In genomic region chr17:24723881-24724180, GRCm38 (mm10) we compare ENCODE assay signal across 8 mouse cellular contexts. TPM values are rescaled to one million over a fixed set of nuclear protein-coding genes. Genes with fewer than 3 reads are reported as not detected.
DNase-seq lines count a peak whose midpoint lies in the region; ATAC-seq and TF ChIP-seq lines count a peak whose summit lies in the region.

No protein-coding gene starts in this region.

- 0% methylated on average over 15 of the region's 15 CpGs for WGBS in heart, embryonic 15.5 days
- 0% methylated on average over 12 of the region's 15 CpGs for WGBS in embryonic facial prominence, embryonic 14.5 days
- under 1% methylated on average over 15 of the region's 15 CpGs for WGBS in limb, embryonic 10.5 days

- peak overlapping the region; percentile 21 for H3ac ChIP-seq in myocyte (ENCODE audit: control insufficient read depth, insufficient read length)

- H3K4me3 ChIP-seq in heart, embryonic 15.5 days = peak overlapping the region; percentile 89
- H3K4me3 ChIP-seq in embryonic facial prominence, embryonic 14.5 days (ENCODE audit: low read depth, low read length) = peak overlapping the region; percentile 70
- peak overlapping the region; percentile 77 for H3K4me3 ChIP-seq in limb, embryonic 10.5 days
- H3K4me3 ChIP-seq in myocyte = peak overlapping the region; percentile 77

- peaks cover 35% of the 10 kb centered on the region for H3K79me2 ChIP-seq in myocyte (ENCODE audit: control insufficient read depth, insufficient read depth)

- H3K9me3 ChIP-seq in heart, embryonic 15.5 days (replicated peaks) = no peaks in the 10 kb centered on the region
- no peaks in the 10 kb centered on the region for H3K9me3 ChIP-seq in embryonic facial prominence, embryonic 14.5 days (ENCODE audit: control insufficient read depth, low read length)
- no peaks in the 10 kb centered on the region for H3K9me3 ChIP-seq in limb, embryonic 10.5 days (replicated peaks)

- peaks cover 31% of the 10 kb centered on the region for H3K4me1 ChIP-seq in heart, embryonic 15.5 days (replicated peaks)
- H3K4me1 ChIP-seq in embryonic facial prominence, embryonic 14.5 days (ENCODE audit: control insufficient read depth, insufficient read depth, low read length) = peaks cover 15% of the 10 kb centered on the region
- peaks cover 34% of the 10 kb centered on the region for H3K4me1 ChIP-seq in limb, embryonic 10.5 days

- peak overlapping the region; percentile 96 for H3K27ac ChIP-seq in heart, embryonic 15.5 days
- H3K27ac ChIP-seq in embryonic facial prominence, embryonic 14.5 days (replicated peaks; ENCODE audit: low read depth, low read length) = peak overlapping the region; percentile 74
- H3K27ac ChIP-seq in limb, embryonic 10.5 days = peak overlapping the region; percentile 81

- 0 out of 2 replicates have a peak, but pooled peaks have one; percentile 4 for ATAC-seq in heart, embryonic 15.5 days (replicated peaks; ENCODE audit: insufficient number of reproducible peaks, insufficient read depth, low FRiP score, low read depth)
- ATAC-seq in CD4-positive, CD25-positive, alpha-beta regulatory T cell, adult 4 months = peak; percentile 11
- peak; percentile 2; the same call in 1 of the 2 replicates for ATAC-seq in embryonic facial prominence, embryonic 14.5 days (ENCODE audit: low read depth)
- ATAC-seq in cerebellum, adult (ENCODE audit: insufficient number of reproducible peaks, low FRiP score, low TSS enrichment) = no peak; the same call in 1 of the 2 replicates

- peak overlapping the region; percentile 95 for H3K9ac ChIP-seq in heart, embryonic 15.5 days
- H3K9ac ChIP-seq in embryonic facial prominence, embryonic 14.5 days (ENCODE audit: low read depth, low read length) = peak overlapping the region; percentile 89

- H3K27me3 ChIP-seq in heart, embryonic 15.5 days = no peaks in the 10 kb centered on the region; the same call in 1 of the 2 replicates
- H3K27me3 ChIP-seq in embryonic facial prominence, embryonic 14.5 days (replicated peaks; ENCODE audit: control insufficient read depth, insufficient read depth, low read length) = no peaks in the 10 kb centered on the region
- H3K27me3 ChIP-seq in limb, embryonic 10.5 days (ENCODE audit: low read depth, poor library complexity, severe bottlenecking) = no peaks in the 10 kb centered on the region
- no peaks in the 10 kb centered on the region for H3K27me3 ChIP-seq in myocyte (ENCODE audit: control insufficient read depth, insufficient read depth, insufficient read length)

- H3K4me2 ChIP-seq in heart, embryonic 15.5 days = peak overlapping the region; percentile 70
- peak overlapping the region; percentile 75 for H3K4me2 ChIP-seq in embryonic facial prominence, embryonic 14.5 days (ENCODE audit: low read depth, low read length)
- peak overlapping the region; percentile 95 for H3K4me2 ChIP-seq in myocyte (ENCODE audit: low read depth)

- no peak for TF ChIP-seq POLR2A in myocyte (IDR thresholded peaks at IDR 0.05; ENCODE audit: insufficient read length, low read depth)

- DNase-seq in heart, adult 18-20 months = no peak
- DNase-seq in embryonic facial prominence, embryonic 14.5 days (ENCODE audit: low spot score) = peak; percentile 16
- DNase-seq in limb, embryonic 10.5 days (ENCODE audit: low spot score) = no peak
- no peak for DNase-seq in thymus, postnatal 4 days

- peaks cover 16% of the 10 kb centered on the region for H3K36me3 ChIP-seq in heart, embryonic 15.5 days
- peaks cover 20% of the 10 kb centered on the region for H3K36me3 ChIP-seq in embryonic facial prominence, embryonic 14.5 days (ENCODE audit: control insufficient read depth, insufficient read depth, low read length)
- peaks cover 21% of the 10 kb centered on the region for H3K36me3 ChIP-seq in limb, embryonic 10.5 days
- H3K36me3 ChIP-seq in myocyte (ENCODE audit: control insufficient read depth, insufficient read depth) = peaks cover 11% of the 10 kb centered on the region

TF ChIP-seq in myocyte, 11 proteins besides CTCF, POLR2A, EP300 and RAD21:
- TF ChIP-seq CEBPB (IDR thresholded peaks at IDR 0.05; ENCODE audit: insufficient read depth, poor library complexity, severe bottlenecking) = no peak
- no peak for TF ChIP-seq SRF (IDR thresholded peaks at IDR 0.05; ENCODE audit: control insufficient read depth, insufficient read length, low read depth)
- no peak for TF ChIP-seq USF1 (IDR thresholded peaks at IDR 0.05; ENCODE audit: low read depth)
- TF ChIP-seq POLR2AphosphoS2 (IDR thresholded peaks at IDR 0.05; ENCODE audit: insufficient read length, low read depth) = no peak
- no peak for TF ChIP-seq E2F4 (IDR thresholded peaks at IDR 0.05; ENCODE audit: insufficient read depth)
- TF ChIP-seq REST (IDR thresholded peaks at IDR 0.05; ENCODE audit: insufficient read depth, insufficient read length) = no peak
- TF ChIP-seq MAX (IDR thresholded peaks at IDR 0.05; ENCODE audit: low read depth) = no peak
- no peak for TF ChIP-seq TCF12 (IDR thresholded peaks at IDR 0.05; ENCODE audit: insufficient read depth, poor library complexity, severe bottlenecking)
- no peak for TF ChIP-seq TCF3 (IDR thresholded peaks at IDR 0.05; ENCODE audit: insufficient read length, low read depth)

RNA-seq across cellular contexts. Expression of gene Ndufb10, which starts 0.4 kb away (rescaled TPM):
- 410 and 528 TPM in 2 replicates for polyA plus RNA-seq in heart, embryonic 15.5 days (2015; fragmentation: Nextera tagmentation; extraction: Ambion mirVana)
- total RNA-seq in heart, adult 18-20 months (2021) = 1,000 to 10,000 TPM in 1 of 2 experiments, 100 to 1,000 TPM in 1; 976 to 1,178 TPM
- 100 to 1,000 TPM; 227 to 245 TPM for polyA plus RNA-seq in CD4-positive, CD25-positive, alpha-beta regulatory T cell, adult 4 months (2017; shearing (Covaris generic))
- polyA plus RNA-seq in embryonic facial prominence, embryonic 14.5 days (2014; fragmentation: Nextera tagmentation; extraction: Ambion mirVana) = 233 and 267 TPM in 2 replicates
- polyA plus RNA-seq in limb, embryonic 10.5 days (2016; fragmentation: Nextera tagmentation; extraction: Ambion mirVana) = 202 and 204 TPM in 2 replicates
- polyA plus RNA-seq in myocyte (2012; fragmentation: generic; extraction: Trizol) = 547 TPM

RNA-seq across cellular contexts. Expression of gene Rpl3l, which starts 3.8 kb away (rescaled TPM):
- 1.4 and 1.6 TPM in 2 replicates for polyA plus RNA-seq in heart, embryonic 15.5 days (2015; fragmentation: Nextera tagmentation; extraction: Ambion mirVana)
- total RNA-seq in heart, adult 18-20 months (2021) = 100 to 1,000 TPM; 390 to 433 TPM
- polyA plus RNA-seq in CD4-positive, CD25-positive, alpha-beta regulatory T cell, adult 4 months (2017; shearing (Covaris generic)) = not detected
- 0.39 TPM in 1 of 2 replicates, not detected in the other for polyA plus RNA-seq in embryonic facial prominence, embryonic 14.5 days (2014; fragmentation: Nextera tagmentation; extraction: Ambion mirVana)
- 0.15 TPM in 1 of 2 replicates, not detected in the other for polyA plus RNA-seq in limb, embryonic 10.5 days (2016; fragmentation: Nextera tagmentation; extraction: Ambion mirVana)
- polyA plus RNA-seq in myocyte (2012; fragmentation: generic; extraction: Trizol) = 1.7 TPM

RNA-seq across cellular contexts. Expression of gene Rps2, which starts 5.9 kb away (rescaled TPM):
- 770 and 917 TPM in 2 replicates for polyA plus RNA-seq in heart, embryonic 15.5 days (2015; fragmentation: Nextera tagmentation; extraction: Ambion mirVana)
- 100 to 1,000 TPM; 701 to 738 TPM for total RNA-seq in heart, adult 18-20 months (2021)
- 100 to 1,000 TPM; 608 to 780 TPM for polyA plus RNA-seq in CD4-positive, CD25-positive, alpha-beta regulatory T cell, adult 4 months (2017; shearing (Covaris generic))
- 1,571 and 1,579 TPM in 2 replicates for polyA plus RNA-seq in embryonic facial prominence, embryonic 14.5 days (2014; fragmentation: Nextera tagmentation; extraction: Ambion mirVana)
- polyA plus RNA-seq in limb, embryonic 10.5 days (2016; fragmentation: Nextera tagmentation; extraction: Ambion mirVana) = 1,693 and 2,093 TPM in 2 replicates
- polyA plus RNA-seq in myocyte (2012; fragmentation: generic; extraction: Trizol) = 178 TPM

RNA-seq across cellular contexts. Expression of gene Rnf151, which starts 6.0 kb away (rescaled TPM):
- 0.13 TPM in 1 of 2 replicates, not detected in the other for polyA plus RNA-seq in heart, embryonic 15.5 days (2015; fragmentation: Nextera tagmentation; extraction: Ambion mirVana)
- not detected for total RNA-seq in heart, adult 18-20 months (2021)
- polyA plus RNA-seq in CD4-positive, CD25-positive, alpha-beta regulatory T cell, adult 4 months (2017; shearing (Covaris generic)) = not detected
- 0.17 TPM in 1 of 2 replicates, not detected in the other for polyA plus RNA-seq in embryonic facial prominence, embryonic 14.5 days (2014; fragmentation: Nextera tagmentation; extraction: Ambion mirVana)
- 0.21 and 0.38 TPM in 2 replicates for polyA plus RNA-seq in limb, embryonic 10.5 days (2016; fragmentation: Nextera tagmentation; extraction: Ambion mirVana)
- polyA plus RNA-seq in myocyte (2012; fragmentation: generic; extraction: Trizol) = 0.36 TPM

RNA-seq across cellular contexts. Expression of gene Msrb1, which starts 12.6 kb away (rescaled TPM):
- polyA plus RNA-seq in heart, embryonic 15.5 days (2015; fragmentation: Nextera tagmentation; extraction: Ambion mirVana) = 21.4 and 25.6 TPM in 2 replicates
- total RNA-seq in heart, adult 18-20 months (2021) = 100 to 1,000 TPM; 181 to 183 TPM
- 10 to 100 TPM; 29.3 to 30.1 TPM for polyA plus RNA-seq in CD4-positive, CD25-positive, alpha-beta regulatory T cell, adult 4 months (2017; shearing (Covaris generic))
- 28.7 and 30.3 TPM in 2 replicates for polyA plus RNA-seq in embryonic facial prominence, embryonic 14.5 days (2014; fragmentation: Nextera tagmentation; extraction: Ambion mirVana)
- polyA plus RNA-seq in limb, embryonic 10.5 days (2016; fragmentation: Nextera tagmentation; extraction: Ambion mirVana) = 19.9 and 23.6 TPM in 2 replicates
- polyA plus RNA-seq in myocyte (2012; fragmentation: generic; extraction: Trizol) = 73.9 TPM
